Mouse (Mus musculus) midbrain, postnatal 0 days (tissue): ENCODE measurements around the gene Osbp2. TPM values are rescaled to one million over a fixed set of nuclear protein-coding genes. Genes with fewer than 3 reads are reported as not detected.

Source experiments
- ATAC-seq: fragments of 200-750 bp; cut with Nextera tagmentation; 2 replicates; pipeline ENCODE4 v1.8.0; 2017; ENCODE audit warnings: moderate number of reproducible peaks, mild to moderate bottlenecking, moderate TSS enrichment, moderate library complexity; ENCODE audit not compliant: low FRiP score
- DNase-seq: peaks from one replicate; pipeline ENCODE4 v3.0.0-alpha.2; 2015; ENCODE audit warnings: low spot score
- H3K27ac ChIP-seq: fragments of 300-500 bp; sonication (generic); 2 replicates; pipeline ENCODE4 v1.5.1; 2014; ENCODE audit warnings: low read depth, mild to moderate bottlenecking, low read length, mixed read lengths
- H3K27me3 ChIP-seq: fragments of 300-500 bp; sonication (generic); 2 replicates; pipeline ENCODE4 v1.6.1; 2014; ENCODE audit warnings: low read length, control low read depth, mixed read lengths; ENCODE audit not compliant: insufficient read depth
- H3K36me3 ChIP-seq: fragments of 300-500 bp; sonication (generic); 2 replicates; pipeline ENCODE4 v1.6.1; 2014; ENCODE audit warnings: low read length, control low read depth, mixed read lengths; ENCODE audit not compliant: insufficient read depth
- H3K4me1 ChIP-seq: fragments of 300-500 bp; sonication (generic); 2 replicates; pipeline ENCODE4 v1.6.1; 2014; ENCODE audit warnings: mild to moderate bottlenecking, control low read depth, antibody characterized with exemption, low read length, mixed read lengths; ENCODE audit not compliant: insufficient read depth
- H3K4me2 ChIP-seq: fragments of 300-500 bp; sonication (generic); 2 replicates; pipeline ENCODE4 v1.6.1; 2014; ENCODE audit warnings: low read depth, mild to moderate bottlenecking, low read length, mixed read lengths; ENCODE audit not compliant: poor library complexity, severe bottlenecking
- H3K4me3 ChIP-seq: fragments of 300-500 bp; sonication (generic); 2 replicates; pipeline ENCODE4 v1.5.1; 2014; ENCODE audit warnings: low read depth, mild to moderate bottlenecking, low read length, moderate library complexity
- H3K9ac ChIP-seq: fragments of 300-500 bp; sonication (generic); replicated peaks from 2 replicates; pipeline ENCODE4 v1.6.1; 2014; ENCODE audit warnings: mild to moderate bottlenecking, low read length, moderate library complexity, mixed read lengths; ENCODE audit not compliant: poor library complexity, severe bottlenecking
- H3K9me3 ChIP-seq: fragments of 300-500 bp; sonication (generic); 2 replicates; pipeline ENCODE4 v1.6.1; 2016; ENCODE audit warnings: low read length, control low read depth
- CTCF ChIP-seq: IDR thresholded peaks from 2 replicates; pipeline ENCODE4 v1.5.1; 2016; ENCODE audit warnings: antibody characterized with exemption, mild to moderate bottlenecking
- WGBS: fragments of 180-500 bp; shearing (Covaris S2); extraction: QIAGEN DNeasy Blood & Tissue Kit; methylation state at CpG from one replicate; pipeline ENCODE4 v1.1.7; 2014; 5-methylcytosine and 5-hydroxymethylcytosine counted together
- polyA plus RNA-seq: library from polyadenylated mRNA; unstranded; fragments of >200 nt; fragmentation: Nextera tagmentation; extraction: Ambion mirVana; gene quantifications from 2 replicates; pipeline ENCODE4 v1.2.1, GENCODE M21; 2015
- total RNA-seq: library from RNA; depleted of rRNA; stranded (reverse); fragments of >200 nt; gene quantifications from 2 replicates; pipeline ENCODE4 v1.2.3, GENCODE M21; 2014

Osbp2 gene
- total and polyA plus RNA-seq, 2 experiments from 2014 or later = 52.5 to 67.2 TPM

DNA sequence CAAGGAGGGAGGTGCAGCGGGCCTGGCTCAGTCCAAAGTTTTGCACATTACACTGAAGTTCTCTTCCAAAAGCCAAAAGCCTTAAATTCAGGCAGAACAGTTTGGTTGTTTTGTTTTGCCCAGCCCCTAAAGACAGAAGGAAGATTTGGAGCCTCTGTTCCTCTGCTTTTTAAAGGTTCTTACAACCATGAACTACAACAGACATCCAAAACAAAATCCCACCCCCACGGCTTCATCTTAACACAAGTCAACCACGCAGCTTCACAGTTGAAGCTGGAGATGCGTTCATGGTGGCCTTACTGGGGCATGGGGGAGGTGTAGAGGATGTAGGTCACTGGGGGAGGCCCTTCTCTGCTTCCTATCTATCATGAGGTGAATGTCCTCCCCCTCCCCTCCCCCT lies 11.8 kb downstream of the Osbp2 start:
- Histone ChIP-seq H3K4me2 (no peak overlapping the region), H3K9ac (no peak overlapping the region), H3K4me3 (no peak overlapping the region), H3K9me3 (no peaks in the 10 kb centered on the region), H3K27me3 (no peaks in the 10 kb centered on the region), H3K27ac (no peak overlapping the region), H3K4me1 (no peaks in the 10 kb centered on the region), H3K36me3 (no peaks in the 10 kb centered on the region)
- ATAC-seq (no peak), DNase-seq (no peak)
- 81% methylated on average over 4 of the region's 4 CpGs for WGBS
- no peak for TF ChIP-seq CTCF

DNA sequence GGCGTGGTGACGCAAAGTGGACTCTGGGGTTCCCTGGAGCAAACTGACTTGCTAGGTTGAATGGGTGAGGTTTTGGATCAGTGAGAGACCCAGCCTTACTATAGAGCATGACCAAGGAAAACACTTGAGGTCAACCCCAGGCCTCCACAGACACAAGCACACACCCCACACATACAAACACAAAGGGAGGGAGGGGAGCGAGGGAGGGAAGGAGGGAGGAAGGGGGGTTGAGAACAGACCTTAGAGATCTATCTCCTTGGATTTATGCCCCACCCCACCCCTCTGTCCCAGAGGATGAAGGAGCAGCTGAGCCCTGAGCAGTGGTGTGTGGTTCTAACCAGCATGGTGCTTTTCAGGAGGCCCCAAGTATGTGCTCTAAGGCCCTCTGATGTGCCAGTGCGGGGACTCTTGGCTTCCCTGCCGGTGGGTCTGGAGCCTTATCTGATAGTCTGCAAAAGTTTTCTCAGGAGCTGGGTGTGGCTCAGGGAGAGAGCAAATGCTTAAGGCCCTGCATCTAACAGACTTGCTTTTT lies 12.9 kb downstream of the Osbp2 start:
- 76% methylated on average over 4 of the region's 5 CpGs for WGBS
- H3K9ac ChIP-seq = no peak overlapping the region
- ATAC-seq = no peak
- no peaks in the 10 kb centered on the region for H3K4me1 ChIP-seq
- H3K4me3 ChIP-seq = no peak overlapping the region
- no peaks in the 10 kb centered on the region for H3K27me3 ChIP-seq
- no peak for DNase-seq
- H3K4me2 ChIP-seq = no peak overlapping the region
- no peaks in the 10 kb centered on the region for H3K9me3 ChIP-seq
- no peaks in the 10 kb centered on the region for H3K36me3 ChIP-seq
- no peak overlapping the region for H3K27ac ChIP-seq
- TF ChIP-seq CTCF = no peak

DNA sequence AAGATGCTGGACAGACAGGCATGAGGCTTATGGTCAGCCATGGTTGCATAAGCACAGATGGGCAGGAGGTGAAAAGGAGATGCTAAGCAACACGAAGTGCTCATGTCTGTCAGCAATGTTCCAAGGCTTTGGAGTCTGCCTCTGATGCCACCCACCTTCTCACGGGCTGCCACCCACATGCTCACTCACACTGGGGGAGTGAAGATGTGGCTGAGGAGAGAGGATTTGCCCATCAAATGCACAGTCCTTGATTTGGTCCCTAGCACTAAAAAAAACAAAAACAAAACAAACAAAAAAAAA lies 13.4 kb downstream of the Osbp2 start:
- Histone ChIP-seq H3K36me3 (no peaks in the 10 kb centered on the region), H3K4me2 (no peak overlapping the region), H3K4me3 (no peak overlapping the region), H3K27me3 (no peaks in the 10 kb centered on the region), H3K4me1 (no peaks in the 10 kb centered on the region), H3K27ac (no peak overlapping the region), H3K9ac (no peak overlapping the region), H3K9me3 (no peaks in the 10 kb centered on the region)
- no peak for ATAC-seq
- WGBS = 85% methylated on average over 2 of the region's 2 CpGs
- no peak for TF ChIP-seq CTCF
- DNase-seq = peak; percentile 24

DNA sequence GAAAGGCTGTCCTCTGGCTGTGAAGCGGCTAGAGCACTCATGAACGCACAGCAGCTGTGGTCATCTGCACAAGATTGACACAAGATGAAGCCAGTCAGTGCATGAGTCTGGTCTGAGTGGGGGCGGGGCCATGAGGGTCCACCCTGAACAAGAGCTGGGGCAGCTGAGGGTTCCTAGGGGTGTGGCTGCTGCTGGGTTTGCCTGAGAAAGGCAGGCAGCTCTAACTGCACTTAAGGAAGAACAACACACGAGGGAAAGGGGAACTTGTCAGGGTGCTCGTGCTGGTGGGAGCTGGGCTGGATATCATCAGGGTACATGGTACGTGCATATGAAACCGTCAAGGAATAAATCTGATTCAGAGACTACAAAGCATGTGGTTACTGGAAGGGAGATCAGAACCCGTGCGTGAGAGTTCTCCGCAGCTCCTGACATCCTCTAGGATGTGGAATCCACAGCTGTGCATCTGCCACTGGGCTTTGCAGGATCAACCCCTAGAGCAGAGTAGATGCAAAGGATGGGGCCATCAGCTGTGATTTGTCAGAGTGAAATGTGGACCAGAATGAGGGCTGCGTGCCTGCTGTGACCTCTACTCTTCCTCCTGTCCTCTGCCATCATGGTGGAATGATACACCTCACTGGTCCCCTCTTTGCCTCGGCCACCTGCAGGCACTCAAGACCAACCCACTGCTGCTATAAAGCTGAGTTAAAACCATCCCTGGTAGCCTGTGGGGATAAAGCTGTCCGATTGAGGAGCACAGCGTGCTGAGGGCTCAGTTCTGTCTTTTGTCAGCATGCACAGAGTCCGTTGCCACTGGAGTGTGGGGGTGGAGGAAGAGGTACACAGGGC lies 14.0 kb downstream of the Osbp2 start:
- no peaks in the 10 kb centered on the region for H3K27me3 ChIP-seq
- H3K9me3 ChIP-seq = no peaks in the 10 kb centered on the region
- ATAC-seq = no peak
- WGBS = 79% methylated on average over 15 of the region's 15 CpGs
- H3K4me1 ChIP-seq = no peaks in the 10 kb centered on the region
- TF ChIP-seq CTCF = no peak
- no peak overlapping the region for H3K4me3 ChIP-seq
- H3K27ac ChIP-seq = no peak overlapping the region
- no peak overlapping the region for H3K9ac ChIP-seq
- H3K36me3 ChIP-seq = no peaks in the 10 kb centered on the region
- peak; percentile 39 for DNase-seq
- H3K4me2 ChIP-seq = no peak overlapping the region

DNA sequence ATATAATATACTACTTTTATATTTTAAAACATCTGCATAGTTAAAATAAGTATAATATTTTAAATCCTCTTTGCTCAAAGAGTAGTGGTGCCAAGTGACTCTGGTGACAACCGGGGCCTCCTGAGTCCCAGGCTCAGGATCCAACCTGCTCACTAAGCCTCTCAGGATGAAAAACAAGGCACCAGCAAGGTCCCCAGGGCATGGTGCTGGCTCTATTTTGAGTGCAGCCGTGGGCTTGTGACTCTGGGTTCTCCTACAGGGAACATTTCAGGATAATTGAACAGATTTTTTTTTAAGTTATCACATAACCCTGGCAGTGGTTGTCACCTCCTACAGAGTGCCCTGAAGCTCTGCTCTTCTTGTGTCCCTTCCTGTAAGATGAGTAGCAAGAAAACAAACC lies 17.4 kb downstream of the Osbp2 start:
- H3K27me3 ChIP-seq = no peaks in the 10 kb centered on the region
- H3K4me2 ChIP-seq = no peak overlapping the region
- WGBS = 43% methylated on average over 2 of the region's 2 CpGs
- DNase-seq = no peak
- no peak overlapping the region for H3K27ac ChIP-seq
- H3K4me1 ChIP-seq = no peaks in the 10 kb centered on the region
- no peak for ATAC-seq
- H3K4me3 ChIP-seq = no peak overlapping the region
- TF ChIP-seq CTCF = no peak
- H3K36me3 ChIP-seq = no peaks in the 10 kb centered on the region
- H3K9me3 ChIP-seq = no peaks in the 10 kb centered on the region
- no peak overlapping the region for H3K9ac ChIP-seq

DNA sequence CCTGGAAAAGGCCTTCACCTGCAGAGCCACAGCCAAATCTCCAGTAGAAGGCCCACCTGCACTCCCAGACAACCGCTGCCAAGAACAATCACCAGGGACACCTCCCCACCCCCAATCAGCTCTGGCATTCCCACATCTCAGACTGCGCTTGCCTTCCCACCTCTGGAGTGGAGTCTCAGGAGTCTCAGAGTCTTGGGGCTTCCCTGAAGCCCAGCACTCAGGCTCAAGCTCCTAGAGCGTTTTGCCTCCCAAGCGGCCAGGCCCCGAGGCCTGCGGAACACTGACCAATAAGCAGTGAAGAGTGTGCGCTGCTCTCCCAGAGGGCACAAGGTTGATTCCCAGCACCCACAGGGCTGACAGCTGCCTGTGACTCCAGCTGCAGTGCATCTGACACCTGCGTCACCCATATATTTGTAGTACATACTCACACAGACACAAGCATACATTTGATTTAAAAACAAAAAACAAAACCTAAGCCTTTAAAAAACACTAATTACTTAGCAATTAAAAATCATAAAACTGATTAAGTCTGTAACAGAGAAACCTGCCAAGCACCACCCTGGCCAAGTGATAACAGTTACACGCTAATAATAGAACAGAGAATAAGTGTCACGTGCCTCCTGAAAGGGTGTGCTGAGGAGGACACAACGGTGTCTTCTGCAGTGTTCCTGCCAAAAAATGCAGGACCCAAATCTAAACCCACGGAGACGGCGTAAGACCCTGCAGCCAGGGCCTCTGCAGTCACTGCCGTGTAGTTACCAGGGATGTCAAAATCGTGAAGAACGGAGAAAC lies 19.6 kb downstream of the Osbp2 start:
- Histone ChIP-seq H3K9me3 (no peaks in the 10 kb centered on the region), H3K4me2 (no peak overlapping the region), H3K9ac (no peak overlapping the region), H3K4me1 (no peaks in the 10 kb centered on the region), H3K27ac (no peak overlapping the region), H3K36me3 (no peaks in the 10 kb centered on the region), H3K27me3 (no peaks in the 10 kb centered on the region), H3K4me3 (no peak overlapping the region)
- DNase-seq (no peak), ATAC-seq (no peak)
- no peak for TF ChIP-seq CTCF
- 81% methylated on average over 17 of the region's 17 CpGs for WGBS
